Comparison of ENCODE assay signal across 28 mouse cellular contexts in the genomic region with DNA sequence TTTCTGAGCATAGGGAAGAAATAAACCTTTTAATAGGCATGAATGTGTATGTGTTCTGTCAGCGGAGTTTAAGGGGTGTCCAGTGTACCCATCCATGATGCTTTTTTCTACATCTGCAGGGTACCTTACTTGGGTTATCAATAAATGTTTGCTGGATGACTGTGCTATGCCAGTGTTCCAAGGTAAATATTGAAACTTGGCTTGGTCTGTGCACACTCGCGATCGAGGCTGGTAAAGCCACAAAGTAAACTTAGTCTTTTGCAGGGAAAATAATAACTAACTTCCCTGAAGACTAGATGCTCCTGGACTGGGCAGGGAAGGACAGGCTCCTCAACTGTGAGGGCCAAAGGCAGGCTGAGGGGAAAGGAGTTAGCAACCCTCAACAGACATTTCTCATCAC. TPM values are rescaled to one million over a fixed set of nuclear protein-coding genes. Genes with fewer than 3 reads are reported as not detected.
DNase-seq lines count a peak whose midpoint lies in the region; ATAC-seq and TF ChIP-seq lines count a peak whose summit lies in the region.
"Had no signal": no experiment of that assay in that cellular context is flagged by ENCODE, and none has a peak within 500 bp of the region (broad histone marks: within the 10 kb centered on the region; RNA-seq: fewer than 3 reads in every experiment).

No protein-coding gene starts in this region.

- no peak overlapping the region for H3K27ac ChIP-seq in limb, embryonic 13.5 days
- no peak overlapping the region for H3K27ac ChIP-seq in limb, embryonic 10.5 days
- H3K27ac ChIP-seq in liver, postnatal 0 days (ENCODE audit: low read depth), result no peak overlapping the region
- H3K27ac ChIP-seq in stomach, postnatal 0 days (replicated peaks), result no peak overlapping the region
- H3K27ac ChIP-seq: embryonic facial prominence, embryonic 13.5 days; embryonic facial prominence, embryonic 15.5 days; forebrain, embryonic 10.5 days; forebrain, embryonic 12.5 days had no signal

- no peak for ATAC-seq in limb, embryonic 13.5 days (ENCODE audit: low FRiP score, low read depth)
- ATAC-seq in liver, postnatal 0 days, result 0 out of 2 replicates have a peak, but pooled peaks have one; percentile 4
- ATAC-seq in stomach, postnatal 0 days (ENCODE audit: low FRiP score, low TSS enrichment), result peak; percentile 63
- ATAC-seq in monocyte, adult 5-6 weeks (replicated peaks; ENCODE audit: insufficient number of reproducible peaks, low FRiP score, low TSS enrichment, poor library complexity, severe bottlenecking), result no peak
- ATAC-seq: CD4-positive, CD25-positive, alpha-beta regulatory T cell, adult 4 months; forebrain, embryonic 14.5 days had no signal

- H3K27me3 ChIP-seq in limb, embryonic 13.5 days, result no peaks in the 10 kb centered on the region
- H3K27me3 ChIP-seq in limb, embryonic 10.5 days (ENCODE audit: low read depth, poor library complexity, severe bottlenecking), result no peaks in the 10 kb centered on the region
- no peaks in the 10 kb centered on the region for H3K27me3 ChIP-seq in liver, postnatal 0 days (ENCODE audit: insufficient read depth, low read length)
- no peaks in the 10 kb centered on the region for H3K27me3 ChIP-seq in stomach, postnatal 0 days (ENCODE audit: control insufficient read depth, insufficient read depth, low read length)
- H3K27me3 ChIP-seq: CH12.LX; embryonic facial prominence, embryonic 13.5 days; embryonic facial prominence, embryonic 15.5 days; forebrain, embryonic 12.5 days had no signal

- no peak overlapping the region for H3K4me3 ChIP-seq in limb, embryonic 13.5 days
- no peak overlapping the region for H3K4me3 ChIP-seq in limb, embryonic 10.5 days
- no peak overlapping the region for H3K4me3 ChIP-seq in liver, postnatal 0 days (ENCODE audit: low read depth, low read length)
- no peak overlapping the region for H3K4me3 ChIP-seq in stomach, postnatal 0 days (ENCODE audit: low read depth, low read length)
- H3K4me3 ChIP-seq: embryonic facial prominence, embryonic 13.5 days; embryonic facial prominence, embryonic 15.5 days; erythroblast, embryonic 14.5 days; forebrain, embryonic 10.5 days; forebrain, embryonic 12.5 days had no signal

- DNase-seq in limb, embryonic 10.5 days (ENCODE audit: low spot score), result no peak
- no peak for DNase-seq in liver, postnatal 0 days
- DNase-seq in liver, result no peak
- peak; percentile 31 for DNase-seq in NIH3T3 (ENCODE audit: low read depth)
- peak; percentile 64 for DNase-seq in stomach, postnatal 0 days (ENCODE audit: low spot score)
- DNase-seq: adrenal gland, adult 2 months; adrenal gland, postnatal 10 days; adrenal gland, postnatal 25 days; B cell, adult 2 months; cerebellum, adult 11 months; cerebellum, adult 18-20 months; cerebellum, adult 8-10 months; cerebellum, adult 9-11 months; cerebellum, postnatal 14 days; cerebellum, postnatal 36 days; embryo, embryonic 11 days had no signal

- no peaks in the 10 kb centered on the region for H3K9me3 ChIP-seq in limb, embryonic 13.5 days
- H3K9me3 ChIP-seq in limb, embryonic 10.5 days (replicated peaks), result no peaks in the 10 kb centered on the region
- H3K9me3 ChIP-seq in liver, postnatal 0 days (ENCODE audit: low read length), result no peaks in the 10 kb centered on the region
- no peaks in the 10 kb centered on the region for H3K9me3 ChIP-seq in stomach, postnatal 0 days (ENCODE audit: control insufficient read depth, low read length)
- H3K9me3 ChIP-seq: embryonic facial prominence, embryonic 13.5 days; embryonic facial prominence, embryonic 15.5 days; forebrain, embryonic 10.5 days; forebrain, embryonic 12.5 days; G1E had no signal

- TF ChIP-seq EP300 in liver, postnatal 0 days (IDR thresholded peaks at IDR 0.05; ENCODE audit: low read depth), result no peak
- TF ChIP-seq EP300 in stomach, postnatal 0 days (optimal IDR thresholded peaks at IDR 0.05), result no peak

- no peak overlapping the region for H3K4me2 ChIP-seq in limb, embryonic 13.5 days (replicated peaks)
- H3K4me2 ChIP-seq in liver, postnatal 0 days (ENCODE audit: low read depth, low read length), result no peak overlapping the region
- H3K4me2 ChIP-seq in stomach, postnatal 0 days (replicated peaks; ENCODE audit: low read depth), result no peak overlapping the region
- H3K4me2 ChIP-seq: embryonic facial prominence, embryonic 13.5 days; embryonic facial prominence, embryonic 15.5 days; forebrain, embryonic 12.5 days had no signal

- 92% methylated on average over 4 of the region's 4 CpGs for WGBS in limb, embryonic 13.5 days
- WGBS in limb, embryonic 10.5 days, result 93% methylated on average over 4 of the region's 4 CpGs
- WGBS in liver, postnatal 0 days (ENCODE audit: insufficient replicate concordance), result 60% methylated on average over 4 of the region's 4 CpGs
- WGBS in stomach, postnatal 0 days, result 57% methylated on average over 4 of the region's 4 CpGs

- TF ChIP-seq CTCF in liver, postnatal 0 days (IDR thresholded peaks at IDR 0.05; ENCODE audit: low read depth), result no peak
- TF ChIP-seq CTCF in stomach, postnatal 0 days (IDR thresholded peaks at IDR 0.05; ENCODE audit: low read depth), result no peak

- H3K36me3 ChIP-seq in limb, embryonic 13.5 days, result peaks cover 65% of the 10 kb centered on the region
- H3K36me3 ChIP-seq in limb, embryonic 10.5 days, result peaks cover 66% of the 10 kb centered on the region
- H3K36me3 ChIP-seq in liver, postnatal 0 days (replicated peaks; ENCODE audit: insufficient read depth, low read length), result peaks cover 46% of the 10 kb centered on the region
- H3K36me3 ChIP-seq in stomach, postnatal 0 days (ENCODE audit: control insufficient read depth, insufficient read depth, low read length), result 0 out of 2 replicates have a peak, but pooled peaks cover 3% of the 10 kb centered on the region

- no peaks in the 10 kb centered on the region for H3K4me1 ChIP-seq in limb, embryonic 13.5 days
- 0 out of 2 replicates have a peak, but pooled peaks cover under 1% of the 10 kb centered on the region for H3K4me1 ChIP-seq in limb, embryonic 10.5 days
- peaks cover 21% of the 10 kb centered on the region for H3K4me1 ChIP-seq in liver, postnatal 0 days (ENCODE audit: insufficient read depth)
- H3K4me1 ChIP-seq in stomach, postnatal 0 days (replicated peaks; ENCODE audit: control insufficient read depth, insufficient read depth), result no peaks in the 10 kb centered on the region
- H3K4me1 ChIP-seq: embryonic facial prominence, embryonic 13.5 days; forebrain, embryonic 12.5 days had no signal

- 0 out of 2 replicates have a peak overlapping the region, but pooled peaks have one; percentile 19 for H3K9ac ChIP-seq in limb, embryonic 13.5 days
- no peak overlapping the region for H3K9ac ChIP-seq in liver, postnatal 0 days (replicated peaks)
- H3K9ac ChIP-seq in stomach, postnatal 0 days (ENCODE audit: low read length), result no peak overlapping the region
- H3K9ac ChIP-seq: embryonic facial prominence, embryonic 13.5 days; embryonic facial prominence, embryonic 15.5 days; forebrain, embryonic 12.5 days had no signal

RNA-seq across cellular contexts. Expression of a gene that starts 8.2 kb away (rescaled TPM):
- 22.8 and 24.1 TPM in 2 replicates for polyA plus RNA-seq in limb, embryonic 13.5 days (2015; fragmentation: Nextera tagmentation; extraction: Ambion mirVana)
- polyA plus RNA-seq in limb, embryonic 10.5 days (2016; fragmentation: Nextera tagmentation; extraction: Ambion mirVana), result 24.6 and 25.5 TPM in 2 replicates
- polyA plus RNA-seq in liver, postnatal 0 days (2015; fragmentation: Nextera tagmentation; extraction: Ambion mirVana), result 20.0 and 21.8 TPM in 2 replicates
- 9.0 and 9.5 TPM in 2 replicates for polyA plus RNA-seq in stomach, postnatal 0 days (2015; fragmentation: Nextera tagmentation; extraction: Ambion mirVana)
- 94.2 to 148 TPM (median 113 TPM) in 3 replicates for total RNA-seq in monocyte, adult 5-6 weeks (2017)

RNA-seq across cellular contexts. Expression of a gene that starts 11.1 kb away (rescaled TPM):
- polyA plus RNA-seq in limb, embryonic 13.5 days (2015; fragmentation: Nextera tagmentation; extraction: Ambion mirVana), result 42.4 and 45.9 TPM in 2 replicates
- polyA plus RNA-seq in limb, embryonic 10.5 days (2016; fragmentation: Nextera tagmentation; extraction: Ambion mirVana), result 48.4 and 51.5 TPM in 2 replicates
- polyA plus RNA-seq in liver, postnatal 0 days (2015; fragmentation: Nextera tagmentation; extraction: Ambion mirVana), result 14.3 and 15.1 TPM in 2 replicates
- 27.4 and 28.6 TPM in 2 replicates for polyA plus RNA-seq in stomach, postnatal 0 days (2015; fragmentation: Nextera tagmentation; extraction: Ambion mirVana)
- total RNA-seq in monocyte, adult 5-6 weeks (2017), result 37.7 to 56.2 TPM (median 52.1 TPM) in 3 replicates

RNA-seq across cellular contexts. Expression of a gene that starts 18.6 kb away (rescaled TPM):
- 0.62 and 0.75 TPM in 2 replicates for polyA plus RNA-seq in limb, embryonic 13.5 days (2015; fragmentation: Nextera tagmentation; extraction: Ambion mirVana)
- 0.09 TPM in 1 of 2 replicates, not detected in the other for polyA plus RNA-seq in limb, embryonic 10.5 days (2016; fragmentation: Nextera tagmentation; extraction: Ambion mirVana)
- polyA plus RNA-seq in liver, postnatal 0 days (2015; fragmentation: Nextera tagmentation; extraction: Ambion mirVana), result 0.59 and 0.70 TPM in 2 replicates
- polyA plus RNA-seq in stomach, postnatal 0 days (2015; fragmentation: Nextera tagmentation; extraction: Ambion mirVana), result 0.62 and 0.86 TPM in 2 replicates
- total RNA-seq in monocyte, adult 5-6 weeks (2017), result 0.21 TPM in 1 of 3 replicates, not detected in the others
- total RNA-seq: common myeloid progenitor, adult 5-6 weeks had no signal
- polyA plus RNA-seq: CD4-positive, CD25-positive, alpha-beta regulatory T cell, adult 4 months; erythroblast, embryonic 14.5 days; G1E had no signal

RNA-seq across cellular contexts. Expression of a gene that starts 19.1 kb away (rescaled TPM):
- polyA plus RNA-seq in limb, embryonic 13.5 days (2015; fragmentation: Nextera tagmentation; extraction: Ambion mirVana), result 2.7 and 3.9 TPM in 2 replicates
- 0.49 TPM in 2 replicates for polyA plus RNA-seq in limb, embryonic 10.5 days (2016; fragmentation: Nextera tagmentation; extraction: Ambion mirVana)
- polyA plus RNA-seq in liver, postnatal 0 days (2015; fragmentation: Nextera tagmentation; extraction: Ambion mirVana), result 9.2 and 9.4 TPM in 2 replicates
- polyA plus RNA-seq in stomach, postnatal 0 days (2015; fragmentation: Nextera tagmentation; extraction: Ambion mirVana), result 15.8 and 18.1 TPM in 2 replicates
- 1.6 to 3.5 TPM (median 2.8 TPM) in 3 replicates for total RNA-seq in monocyte, adult 5-6 weeks (2017)
- total RNA-seq: common myeloid progenitor, adult 5-6 weeks; G1E had no signal
- polyA plus RNA-seq: erythroblast, embryonic 14.5 days; G1E had no signal

RNA-seq across cellular contexts. Expression of a gene that starts 30.8 kb away (rescaled TPM):
- polyA plus RNA-seq in limb, embryonic 13.5 days (2015; fragmentation: Nextera tagmentation; extraction: Ambion mirVana), result 40.0 and 41.8 TPM in 2 replicates
- 63.0 and 65.1 TPM in 2 replicates for polyA plus RNA-seq in limb, embryonic 10.5 days (2016; fragmentation: Nextera tagmentation; extraction: Ambion mirVana)
- 6.1 and 6.4 TPM in 2 replicates for polyA plus RNA-seq in liver, postnatal 0 days (2015; fragmentation: Nextera tagmentation; extraction: Ambion mirVana)
- polyA plus RNA-seq in stomach, postnatal 0 days (2015; fragmentation: Nextera tagmentation; extraction: Ambion mirVana), result 10.4 and 10.8 TPM in 2 replicates
- 1.6 to 4.9 TPM (median 2.1 TPM) in 3 replicates for total RNA-seq in monocyte, adult 5-6 weeks (2017)

Comparison
In these comparisons a context has a peak if more than half of its experiments do, and no peak if none do; other contexts are left out.
1. ATAC-seq: peak in liver, postnatal 0 days (single experiment) and stomach, postnatal 0 days (single experiment); none in limb, embryonic 13.5 days (single experiment) and monocyte, adult 5-6 weeks (single experiment).
2. DNase-seq: peak in NIH3T3 (single experiment) and stomach, postnatal 0 days (single experiment); none in limb, embryonic 10.5 days (single experiment), liver, postnatal 0 days (single experiment) and liver (single experiment).